Mouse (Mus musculus): ENCODE data around the gene Tmem170b. TPM values are rescaled to one million over a fixed set of nuclear protein-coding genes. Genes with fewer than 3 reads are reported as not detected.

The Tmem170b gene
- 10 to 100 TPM; 10.5 to 10.8 TPM for polyA plus RNA-seq (2017; shearing (Covaris generic))

- peak; percentile 95 for ATAC-seq
Observed at GRCm38 (mm10) chr13:41605099-41606010, at the start of gene Tmem170b. Gene Tmem170b (plus strand): TSS chr13:41605907.

GRCm38 (mm10) chr13:41561024-41561423 is 44.7 kb upstream of the Tmem170b start:
- no peak for ATAC-seq

DNA sequence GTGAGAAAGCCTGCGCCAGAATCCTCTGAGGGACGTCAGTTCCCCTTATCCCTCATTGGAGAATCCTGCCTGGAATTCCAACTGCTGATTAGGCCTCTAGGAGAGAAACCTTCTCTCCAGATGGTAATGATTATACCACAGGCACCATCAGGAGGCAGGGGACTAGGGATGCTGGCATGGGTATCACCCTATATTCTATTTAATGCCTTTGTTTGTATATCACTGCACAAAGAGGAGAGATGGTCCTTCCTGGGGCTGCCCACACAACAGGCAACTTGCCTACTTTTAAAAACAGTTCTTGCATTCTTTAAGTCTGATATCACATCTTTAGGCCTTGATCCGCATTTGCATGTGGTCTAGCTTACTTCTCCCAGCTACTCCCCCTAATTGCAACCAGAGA is 37.3 kb upstream of the Tmem170b start:
- no peak for ATAC-seq

DNA sequence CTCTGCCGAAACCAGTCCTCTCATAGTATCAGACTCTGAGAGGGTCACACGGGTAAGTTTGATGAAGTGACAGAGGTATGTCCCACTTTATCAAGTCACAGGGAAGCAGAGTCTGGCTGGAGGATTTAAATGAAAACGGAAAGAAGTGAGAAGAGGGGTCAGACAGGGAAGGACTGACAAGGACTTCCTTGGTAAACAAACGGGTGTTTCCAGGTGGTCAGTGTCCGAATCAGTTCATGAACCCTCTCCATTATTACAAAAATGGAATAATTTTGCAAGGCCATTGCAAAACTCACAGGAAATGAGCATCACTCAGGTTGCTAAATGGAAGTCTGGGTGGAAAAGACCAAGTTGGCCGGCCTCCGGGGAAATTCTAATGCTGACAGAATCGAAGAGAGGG is 36.8 kb upstream of the Tmem170b start:
- ATAC-seq = no peak

GRCm38 (mm10) chr13:41569776-41570175 is 35.9 kb upstream of the Tmem170b start:
- no peak for ATAC-seq

GRCm38 (mm10) chr13:41571368-41572350 is 34.0 kb upstream of the Tmem170b start:
- peak; percentile 87 for ATAC-seq

GRCm38 (mm10) chr13:41572351-41572735 is 33.4 kb upstream of the Tmem170b start:
- no peak for ATAC-seq

DNA sequence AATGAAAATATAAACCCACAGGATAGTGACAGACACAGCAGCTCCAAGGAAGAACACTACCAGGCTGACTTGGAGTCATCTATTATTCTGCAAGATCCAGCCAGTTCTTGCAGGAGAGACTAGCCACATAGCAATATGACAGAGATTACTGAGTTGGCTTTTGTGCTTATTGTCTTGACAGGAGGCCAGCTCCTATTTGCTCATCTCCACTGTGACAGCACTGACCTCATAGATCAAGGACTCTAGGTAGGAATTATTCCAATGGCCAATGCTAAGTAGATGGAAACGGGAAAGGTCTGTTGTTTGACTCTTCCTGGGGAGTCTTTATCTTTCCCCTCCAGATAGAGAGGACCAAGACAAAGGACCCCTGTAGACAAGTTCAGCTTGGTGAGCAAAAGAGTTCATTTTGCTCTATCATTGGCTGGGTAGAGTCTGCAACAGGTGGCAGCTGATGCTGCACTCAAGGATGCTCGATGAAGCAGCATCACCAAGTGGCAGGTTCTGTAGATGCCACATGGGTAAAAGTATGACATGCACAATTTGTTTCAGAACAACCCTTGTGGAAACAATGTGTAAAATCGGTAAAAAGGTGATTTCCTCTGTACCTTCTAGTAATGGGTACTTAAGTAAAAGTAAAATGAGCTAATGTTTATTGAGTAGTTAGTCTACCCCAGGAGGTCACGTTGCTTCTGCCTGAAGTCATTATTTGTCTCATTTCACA is 32.4 kb upstream of the Tmem170b start:
- ATAC-seq = no peak

GRCm38 (mm10) chr13:41581058-41581457 is 24.6 kb upstream of the Tmem170b start:
- ATAC-seq = no peak

DNA sequence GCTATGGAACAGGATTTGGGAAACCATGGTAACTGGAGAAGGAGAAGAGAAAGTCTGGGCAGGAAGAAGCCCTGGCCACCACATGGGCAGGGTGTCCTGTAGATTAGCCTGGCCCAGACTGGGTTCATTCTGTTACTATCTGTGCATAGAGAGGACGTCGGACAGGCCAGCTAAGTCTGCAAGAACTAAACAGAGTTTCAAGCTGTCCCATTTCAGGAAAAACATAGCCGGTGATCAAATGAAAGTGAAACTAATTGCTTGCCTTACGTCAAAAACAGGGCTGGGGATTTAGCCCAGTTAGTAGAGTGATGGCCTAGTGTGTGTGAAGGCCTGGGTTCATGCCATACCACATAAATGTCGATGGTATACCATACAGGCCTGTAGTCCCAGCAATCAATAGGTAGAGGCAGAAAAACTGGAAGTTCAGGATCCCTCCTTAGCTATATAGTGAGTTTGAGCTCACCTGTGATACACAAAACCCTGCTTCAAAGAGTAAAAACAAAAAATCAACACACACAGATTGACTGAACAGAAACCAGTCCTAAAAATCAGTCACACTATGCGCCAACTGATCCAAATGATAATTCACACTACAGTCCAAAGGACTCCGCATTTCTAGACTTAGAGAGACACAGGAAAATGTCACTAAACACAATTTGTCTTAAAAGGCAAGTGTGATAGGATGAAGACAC is 21.9 kb upstream of the Tmem170b start:
- peak; percentile 86 for ATAC-seq

DNA sequence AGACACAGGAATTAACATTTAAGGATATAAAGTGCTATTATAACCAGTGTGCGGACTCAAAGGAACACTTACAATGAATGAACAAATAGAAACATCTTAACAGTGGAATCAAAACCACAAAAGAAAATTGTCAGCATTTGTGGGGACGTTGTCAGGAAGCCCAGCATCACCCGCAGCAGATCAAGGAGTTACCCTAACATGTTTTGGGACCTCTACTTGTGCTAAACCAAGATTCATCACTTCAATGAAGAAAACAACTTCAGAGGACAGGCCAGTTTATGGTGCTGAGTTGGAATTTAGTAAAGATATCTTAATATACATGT is 21.4 kb upstream of the Tmem170b start:
- ATAC-seq = peak; percentile 43

- ATAC-seq = no peak
Observed at GRCm38 (mm10) chr13:41584896-41585295, 20.8 kb upstream of the Tmem170b start.

GRCm38 (mm10) chr13:41596678-41597077 is 9.0 kb upstream of the Tmem170b start:
- no peak for ATAC-seq

DNA sequence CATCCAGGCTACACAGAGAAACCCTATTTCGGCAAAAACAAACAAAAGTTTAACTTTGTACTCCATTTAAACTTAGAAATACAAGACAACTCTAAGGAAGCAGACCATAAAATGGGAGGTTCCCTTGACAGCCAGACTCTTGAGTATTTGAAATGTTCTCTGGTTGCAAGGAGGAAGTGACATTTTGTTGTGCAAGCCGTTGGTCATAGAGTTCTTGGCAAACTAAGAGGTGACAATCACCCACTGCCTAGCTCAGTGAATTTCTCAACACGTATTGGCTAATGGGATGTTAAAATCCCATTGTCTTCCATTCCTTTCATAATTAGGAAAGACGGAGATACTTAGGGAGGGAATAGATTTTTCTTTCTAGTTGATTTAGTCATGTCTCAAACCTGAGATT is 5.7 kb upstream of the Tmem170b start:
- no peak for ATAC-seq

GRCm38 (mm10) chr13:41601056-41601455 is 4.7 kb upstream of the Tmem170b start:
- ATAC-seq = no peak

DNA sequence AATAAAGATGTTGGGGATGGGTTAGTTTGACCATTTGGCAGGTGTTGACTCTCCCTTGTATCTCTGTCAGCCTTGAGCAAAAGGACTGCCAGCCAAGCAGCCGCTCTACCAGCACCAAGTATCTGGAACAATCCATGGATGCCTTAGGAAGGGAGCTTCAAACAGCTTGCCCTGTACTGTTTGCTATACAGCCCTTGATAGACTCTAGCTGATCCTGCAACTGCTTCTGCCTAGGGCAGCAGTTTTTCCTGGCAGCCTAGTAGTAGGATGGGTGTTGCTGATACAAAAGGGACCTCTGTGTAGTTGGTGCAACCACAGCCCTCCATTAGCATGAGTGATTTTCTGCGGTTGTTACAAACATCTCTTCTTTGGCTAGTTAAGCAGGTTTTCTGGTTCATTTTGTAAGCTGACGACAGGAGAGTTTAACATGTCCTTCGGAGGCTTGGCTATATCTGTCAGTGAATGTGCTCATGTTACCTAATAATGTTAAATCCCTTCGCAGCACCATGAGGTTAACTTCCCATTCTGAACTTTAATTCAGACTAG is 1.7 kb upstream of the Tmem170b start:
- ATAC-seq = no peak

- ATAC-seq = peak; percentile 25
Observed at GRCm38 (mm10) chr13:41606081-41607000, 634 bp downstream of the Tmem170b start.

DNA sequence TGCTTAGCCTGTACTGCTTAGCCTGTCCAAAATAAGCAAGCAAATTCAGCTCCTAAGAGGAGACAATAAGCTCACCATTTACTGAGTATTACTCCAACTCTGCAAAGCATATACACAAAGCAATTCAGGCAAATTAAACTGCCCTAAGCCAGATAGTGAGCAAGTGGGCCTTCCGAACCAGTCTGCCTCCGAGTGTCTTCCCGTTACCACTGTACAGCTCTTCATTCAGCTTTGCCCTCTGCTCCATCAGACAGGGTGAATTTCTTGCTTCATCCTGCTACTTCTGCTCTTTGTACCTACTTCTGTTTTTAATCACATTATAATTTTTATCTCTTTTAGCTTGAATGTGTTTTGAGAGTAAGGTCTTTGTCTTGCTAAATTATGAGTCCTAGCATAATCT is 1.9 kb downstream of the Tmem170b start:
- no peak for ATAC-seq

DNA sequence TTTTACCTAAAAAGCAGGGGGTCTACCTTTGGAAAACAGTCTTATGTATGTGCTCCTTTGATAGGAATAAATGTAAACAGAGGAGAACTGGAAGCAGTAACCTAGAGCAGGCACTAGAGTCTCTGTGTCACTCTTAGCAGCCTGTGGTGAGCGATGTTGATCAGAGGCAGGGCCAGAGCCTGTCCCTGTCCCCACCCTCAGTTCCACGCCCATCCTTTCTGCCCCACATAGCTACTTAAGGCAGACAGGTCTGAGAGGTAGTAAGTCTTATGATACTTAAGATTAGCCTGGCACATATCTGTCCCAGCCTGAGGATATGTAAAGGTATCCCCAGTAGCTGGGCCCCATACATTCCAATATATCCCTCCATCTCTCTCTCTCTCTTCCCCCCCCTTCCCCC is 2.9 kb downstream of the Tmem170b start:
- ATAC-seq = no peak

- ATAC-seq = no peak
Observed at GRCm38 (mm10) chr13:41611046-41611445, 5.3 kb downstream of the Tmem170b start.

DNA sequence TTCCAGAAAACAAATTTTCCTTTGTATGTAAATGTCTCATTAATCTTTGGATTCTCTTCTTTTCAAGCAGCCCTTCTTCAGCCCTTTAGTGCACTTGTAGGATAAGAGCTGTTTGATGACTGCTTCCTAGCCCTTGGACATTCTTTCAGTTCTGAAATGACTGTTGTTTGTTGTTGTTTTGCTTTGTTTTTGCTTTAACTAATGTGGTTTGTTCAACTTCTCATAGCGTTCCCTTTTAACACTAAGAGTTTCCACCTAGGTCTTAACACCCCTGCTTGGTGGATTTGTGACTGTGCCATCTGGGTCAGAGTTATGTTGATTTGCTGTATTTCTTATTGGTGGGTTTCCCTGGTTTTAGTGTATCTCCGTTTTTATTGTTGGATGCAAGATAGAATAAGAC is 8.8 kb downstream of the Tmem170b start:
- ATAC-seq = peak; percentile 63

Data from activated CD4-positive, CD25-positive, alpha-beta regulatory T cell, adult 4 months (primary cell).